Mouse (Mus musculus) embryo, embryonic 11 days (tissue): ENCODE measurements at regions not wholly inside any gene's neighbourhood (a gene's known extent, or its start where the extent isn't known, plus 50 kb on each side); places are given as distances from the start of the nearest gene placed in this dataset.

Experiments
- DNase-seq: peaks from one replicate; pipeline ENCODE4 v3.0.0-alpha.2; 2015

DNA sequence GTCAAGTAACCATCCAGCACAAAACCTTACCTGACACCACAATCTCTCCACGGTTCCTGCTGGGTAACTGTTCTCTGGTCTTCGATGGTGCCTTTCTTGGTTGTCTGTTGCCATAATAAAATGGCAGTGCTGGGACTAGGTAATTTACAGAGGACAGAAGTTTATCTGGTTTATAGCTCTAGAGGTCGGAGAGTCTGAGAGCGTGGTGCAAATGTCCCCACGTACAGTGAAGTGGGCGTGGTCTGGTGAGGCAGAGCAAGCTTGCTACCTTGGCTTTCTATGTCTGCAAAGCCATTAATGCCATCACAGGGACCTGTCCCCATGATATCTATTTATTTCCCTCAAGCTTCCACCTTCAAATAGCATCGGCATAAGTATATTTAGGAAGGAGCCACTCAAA is 223.0 kb downstream of the Opa1 start:
- no peak for DNase-seq

- no peak for DNase-seq
These were observed 223.5 kb downstream of the Opa1 start for GRCm38 (mm10) chr16:29802603-29803002.

GRCm38 (mm10) chr16:29807859-29808258 is 228.7 kb downstream of the Opa1 start:
- DNase-seq: no peak

DNA sequence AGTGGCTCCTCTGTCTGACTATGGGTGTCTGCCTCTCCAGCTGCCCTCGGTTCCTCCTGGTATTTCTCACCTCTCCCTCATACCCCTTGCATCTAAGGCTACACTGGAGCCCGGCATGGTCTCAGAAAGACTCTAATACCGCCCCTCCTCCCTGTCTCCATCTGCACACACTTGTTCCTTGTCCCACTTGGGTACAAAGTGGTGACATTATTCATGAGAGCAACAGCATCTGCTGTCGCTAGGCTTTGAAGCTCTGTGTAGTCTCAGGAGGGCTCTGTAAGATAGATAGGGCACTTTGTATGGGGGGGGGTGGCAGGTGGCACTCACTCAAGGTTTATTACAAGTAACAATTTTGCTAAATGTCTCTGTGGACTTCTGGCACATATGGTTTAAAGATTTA is 229.7 kb downstream of the Opa1 start:
- DNase-seq: no peak

DNA sequence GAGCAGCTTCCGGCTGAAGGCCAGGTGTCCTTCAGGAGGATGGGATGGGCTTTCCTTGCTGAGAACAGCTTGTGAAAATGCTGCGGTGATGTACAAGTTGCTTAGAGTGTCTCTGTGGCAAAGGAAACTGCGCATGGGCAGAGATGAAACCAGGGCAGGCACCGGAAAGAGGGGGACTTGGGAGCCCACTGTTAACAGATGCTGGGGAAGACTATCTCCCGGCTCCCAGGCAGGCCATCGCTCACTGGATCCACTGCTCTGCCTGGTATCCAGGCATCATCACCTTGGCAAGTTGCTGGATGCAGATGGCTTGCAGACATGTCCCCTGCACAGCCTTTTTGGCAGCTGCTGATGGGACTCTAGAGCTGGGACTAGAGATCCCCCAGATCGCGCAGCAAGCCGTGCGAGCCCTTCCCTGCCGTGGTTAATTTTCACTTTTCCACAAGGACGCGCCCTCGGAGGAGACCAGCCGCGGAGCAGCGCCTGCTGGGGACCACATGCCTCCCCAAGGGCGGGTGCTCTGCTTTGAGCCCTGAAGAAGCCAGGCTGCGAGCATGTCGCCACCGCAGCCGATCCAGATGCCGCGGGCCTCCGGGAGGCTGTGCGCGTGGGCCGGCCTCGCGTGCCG is 234.4 kb downstream of the Opa1 start:
- peak; percentile 61 for DNase-seq

- DNase-seq: peak; percentile 88
These were observed 234.9 kb downstream of the Opa1 start for GRCm38 (mm10) chr16:29814039-29814438.

GRCm38 (mm10) chr16:29814655-29815054 is 235.5 kb downstream of the Opa1 start:
- no peak for DNase-seq

DNA sequence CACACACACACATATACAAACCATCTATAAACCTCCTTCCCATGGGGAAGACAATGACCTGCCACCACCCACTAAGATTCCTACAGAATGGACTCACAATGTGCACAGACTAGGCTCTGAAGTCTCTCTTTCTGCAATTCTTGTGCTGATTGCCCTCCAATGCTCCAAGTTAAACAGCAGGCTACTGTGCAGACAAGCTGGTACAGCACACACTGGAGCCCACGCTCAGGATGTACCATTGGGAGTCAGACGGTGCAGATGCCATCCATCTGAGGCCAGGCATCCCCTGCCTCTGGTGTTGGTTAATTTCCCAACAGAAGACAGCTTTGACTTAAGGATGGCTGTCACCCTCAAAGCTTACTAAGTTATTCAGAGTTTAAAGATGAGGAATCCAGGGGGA is 236.1 kb downstream of the Opa1 start:
- DNase-seq: no peak

DNA sequence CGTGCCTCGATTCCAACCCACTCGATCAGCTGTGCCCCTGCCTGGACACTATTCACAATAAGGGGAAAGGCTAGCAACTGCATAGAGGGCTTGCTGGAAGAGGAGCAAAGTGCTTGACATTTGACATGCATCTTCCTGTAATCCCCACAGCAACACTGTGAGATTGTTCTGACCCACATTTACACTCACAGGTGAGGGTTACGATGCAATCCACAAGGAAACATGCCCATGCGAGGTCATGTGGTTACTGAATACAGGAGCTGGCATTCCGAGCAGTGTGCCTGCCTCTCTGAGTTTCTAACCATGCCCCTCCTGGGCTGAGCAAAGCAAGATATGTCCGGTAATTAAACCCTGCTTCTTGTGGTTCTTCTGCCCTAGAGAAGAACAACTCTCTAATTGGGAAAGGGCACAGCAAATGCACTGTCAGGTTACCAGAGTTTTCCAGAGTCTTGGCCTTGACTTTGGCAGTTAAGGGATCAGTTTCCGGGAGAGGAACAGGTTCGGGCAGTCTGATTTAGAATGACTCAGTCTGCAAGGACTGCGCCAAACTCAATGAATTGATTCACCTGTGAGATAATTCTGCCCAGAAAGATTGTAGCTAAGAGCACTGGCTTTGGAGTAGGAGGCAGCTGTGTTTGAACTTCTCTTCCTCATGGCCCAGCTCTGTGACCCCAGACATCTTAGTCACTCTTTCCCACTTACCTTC is 236.7 kb downstream of the Opa1 start:
- no peak for DNase-seq

- DNase-seq: no peak
These were observed 237.7 kb downstream of the Opa1 start for GRCm38 (mm10) chr16:29816681-29817369.

- no peak for DNase-seq
These were observed 239.8 kb downstream of the Opa1 start for GRCm38 (mm10) chr16:29818807-29819440.

GRCm38 (mm10) chr16:29820704-29821103 is 241.6 kb downstream of the Opa1 start:
- DNase-seq: no peak

GRCm38 (mm10) chr16:29822110-29822509 is 242.1 kb upstream of the Hes1 start:
- DNase-seq: no peak

DNA sequence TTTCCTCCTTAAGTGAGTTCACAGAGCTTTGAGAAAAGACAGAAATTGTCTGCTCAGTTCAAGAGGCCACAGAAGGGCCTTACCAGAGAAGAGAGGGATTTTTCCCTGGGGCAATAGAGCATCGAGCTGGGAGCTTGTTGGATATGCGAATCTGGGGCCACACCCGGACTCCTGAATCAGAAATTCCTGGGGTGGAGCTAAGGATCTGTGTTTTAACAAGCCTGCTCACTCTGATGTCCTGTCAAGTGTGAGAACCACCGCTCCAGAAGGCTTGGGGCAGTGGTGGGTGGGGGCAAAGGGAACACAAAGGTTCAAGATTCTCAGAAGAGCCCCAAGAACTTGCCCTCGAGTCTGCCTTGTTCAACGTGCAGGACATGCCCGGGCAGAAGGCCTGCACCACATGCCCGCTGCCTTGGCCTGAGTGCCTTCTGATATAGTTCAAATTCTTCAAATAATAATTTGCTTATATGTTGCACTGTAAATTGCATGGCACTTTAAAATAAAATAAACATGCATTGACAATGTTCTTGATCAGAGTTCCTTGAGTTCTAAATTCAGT is 241.3 kb upstream of the Hes1 start:
- no peak for DNase-seq

GRCm38 (mm10) chr16:29826927-29827326 is 237.3 kb upstream of the Hes1 start:
- no peak for DNase-seq

DNA sequence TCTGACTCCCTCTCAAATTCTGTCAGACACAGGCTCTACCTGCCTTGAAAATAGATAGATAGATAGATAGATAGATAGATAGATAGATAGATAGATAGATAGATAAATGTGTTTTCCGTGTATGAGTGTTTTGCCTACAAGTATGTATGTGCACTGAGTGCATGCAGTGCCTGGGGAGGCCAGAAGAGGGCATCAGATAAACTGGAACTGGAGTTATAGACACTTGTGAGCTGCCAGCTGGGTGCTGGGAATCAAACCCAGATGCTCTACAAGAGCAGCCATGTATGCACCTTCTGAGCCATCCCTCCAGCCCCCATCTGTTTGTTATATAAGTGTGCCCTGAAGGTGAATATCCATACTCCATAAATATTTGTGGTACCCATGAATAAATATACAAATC is 236.4 kb upstream of the Hes1 start:
- DNase-seq: no peak

DNA sequence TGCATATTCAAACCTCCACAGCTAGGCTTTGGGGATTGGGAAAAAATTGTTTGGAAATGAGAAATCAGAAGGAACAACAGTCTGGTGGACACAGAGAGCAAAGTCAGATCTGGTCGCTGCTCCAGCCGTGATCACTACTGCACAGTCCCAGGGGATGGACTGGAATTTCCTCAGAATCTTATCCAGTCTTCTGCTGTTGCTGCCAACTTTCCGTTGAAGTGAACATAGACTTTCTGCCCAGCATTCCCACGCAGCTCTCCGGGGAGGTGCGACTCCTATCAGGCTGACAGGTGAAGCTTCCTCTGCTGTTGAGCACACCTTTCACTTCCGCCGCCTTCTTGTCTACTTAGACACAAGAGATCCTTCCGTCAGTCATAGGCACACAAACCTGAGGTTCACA is 234.7 kb upstream of the Hes1 start:
- DNase-seq: no peak

DNA sequence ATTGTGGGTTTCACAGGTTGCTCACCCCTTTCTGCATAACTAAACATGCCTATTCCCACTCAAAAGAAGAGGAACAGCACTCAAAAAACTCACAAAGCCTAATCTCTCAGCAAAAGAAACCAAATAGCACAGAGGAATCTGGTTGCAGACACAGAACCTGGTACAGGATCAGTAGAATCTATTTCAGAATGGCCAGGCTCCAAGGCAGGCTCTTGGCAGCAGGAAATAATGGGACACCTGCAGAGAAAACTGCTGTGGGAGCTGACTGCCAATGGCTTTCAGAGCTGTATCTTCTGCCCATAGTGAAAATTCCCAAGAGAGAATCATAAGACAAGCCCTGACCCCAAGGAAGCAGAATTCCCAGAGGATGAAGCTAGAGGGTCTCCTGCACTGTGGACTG is 234.1 kb upstream of the Hes1 start:
- DNase-seq: no peak

- no peak for DNase-seq
These were observed 230.9 kb upstream of the Hes1 start for GRCm38 (mm10) chr16:29833298-29833697.

DNA sequence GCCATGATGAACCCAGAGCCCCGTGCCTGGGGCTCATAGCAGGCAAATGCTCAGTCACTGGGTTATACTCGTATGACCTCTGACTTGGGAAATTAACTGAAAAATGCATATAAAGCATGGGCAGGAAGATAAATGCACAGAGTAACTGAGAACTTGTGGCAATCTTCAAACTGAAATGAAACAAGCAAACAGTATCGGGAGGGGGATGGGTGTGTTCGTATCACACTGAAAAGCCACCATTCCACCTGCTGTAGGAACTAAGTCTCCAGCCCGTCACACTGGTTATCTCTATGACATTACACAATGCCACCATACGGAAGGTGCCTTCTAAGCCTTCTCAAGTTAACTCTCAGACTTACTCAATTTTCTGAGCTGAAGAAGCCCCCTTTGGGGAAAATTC is 230.3 kb upstream of the Hes1 start:
- no peak for DNase-seq

DNA sequence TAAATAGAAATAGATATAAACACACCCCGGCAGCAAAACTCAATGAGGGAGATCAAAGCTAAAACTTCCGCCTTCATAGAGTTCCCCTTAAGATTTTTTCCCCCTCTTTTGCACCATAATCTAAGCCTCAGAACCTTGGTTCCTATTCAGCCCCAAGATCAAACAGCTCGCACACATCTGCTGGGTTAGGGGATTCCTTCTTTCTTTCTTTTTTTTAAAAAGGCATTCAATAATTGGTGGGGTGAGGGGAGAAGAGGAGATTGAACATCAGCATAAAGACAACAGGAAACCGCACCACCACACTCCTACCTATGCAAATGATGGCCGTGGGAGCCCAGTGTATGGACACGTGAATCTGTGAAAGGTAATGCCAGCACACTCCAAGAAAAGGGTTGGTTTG is 229.5 kb upstream of the Hes1 start:
- no peak for DNase-seq

- DNase-seq: peak; percentile 81
These were observed 227.1 kb upstream of the Hes1 start for GRCm38 (mm10) chr16:29837025-29837629.

GRCm38 (mm10) chr16:29837874-29838273 is 226.3 kb upstream of the Hes1 start:
- no peak for DNase-seq
